Mouse (Mus musculus) lung, adult 2 months (tissue): ENCODE measurements around the gene Robo1.

Experiments used
- CTCF ChIP-seq: fragments of 200-500 bp; IDR thresholded peaks from 2 replicates; pipeline ENCODE4 v1.5.1; 2011; ENCODE audit warnings: mild to moderate bottlenecking, low read length, control low read depth; ENCODE audit not compliant: insufficient read depth
- POLR2A ChIP-seq: fragments of 200-500 bp; IDR thresholded peaks from 2 replicates; pipeline ENCODE4 v1.6.1; 2011; ENCODE audit warnings: low read depth, mild to moderate bottlenecking, control low read depth, low read length, borderline replicate concordance; ENCODE audit errors: extremely low read depth

DNA sequence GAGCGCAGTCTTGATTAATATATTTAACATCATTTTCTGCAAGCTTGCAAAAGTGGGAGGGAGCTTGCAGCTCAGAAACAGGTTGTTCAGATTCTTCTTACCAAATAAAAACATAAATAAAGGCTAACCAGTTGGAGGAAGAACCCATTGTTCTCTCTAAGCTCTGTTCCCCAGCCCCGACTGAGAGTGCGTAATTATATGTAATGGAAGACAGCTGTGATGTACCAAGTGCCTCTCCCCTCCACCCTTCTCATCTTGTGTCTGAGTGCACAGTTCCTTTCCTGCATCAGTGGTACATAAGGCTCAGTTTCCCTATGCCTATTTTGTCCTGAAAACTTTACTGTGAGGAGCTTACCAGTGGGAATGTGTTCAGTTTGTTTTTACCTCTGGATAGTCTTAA is 502.8 kb downstream of the Robo1 start:
- TF ChIP-seq CTCF = no peak
- no peak for TF ChIP-seq POLR2A
